Mouse (Mus musculus) bone marrow, adult 2 months (tissue): ENCODE measurements around the gene Cfap61. TPM values are rescaled to one million over a fixed set of nuclear protein-coding genes. Genes with fewer than 3 reads are reported as not detected.

Experiments
- H3K27ac ChIP-seq: fragments of 200-500 bp; 2 replicates; pipeline ENCODE4 v1.5.1; 2012; ENCODE audit warnings: low read depth, mild to moderate bottlenecking, control low read depth, inconsistent platforms, low read length; ENCODE audit not compliant: control insufficient read depth, poor library complexity, insufficient read depth
- H3K4me1 ChIP-seq: fragments of 200-500 bp; 2 replicates; pipeline ENCODE4 v1.6.1; 2011; ENCODE audit warnings: low read length; ENCODE audit not compliant: control insufficient read depth, insufficient read depth
- H3K4me3 ChIP-seq: fragments of 200-500 bp; replicated peaks from 2 replicates; pipeline ENCODE3; 2011; ENCODE audit warnings: mild to moderate bottlenecking, low read depth, low read length, control low read depth; ENCODE audit not compliant: control insufficient read depth
- CTCF ChIP-seq: fragments of 200-500 bp; IDR thresholded peaks from 2 replicates; pipeline ENCODE4 v1.5.1; 2011; ENCODE audit warnings: low read length, control low read depth; ENCODE audit not compliant: control insufficient read depth, insufficient read depth
- POLR2A ChIP-seq: fragments of 200-500 bp; IDR thresholded peaks from 2 replicates; pipeline ENCODE4 v1.6.1; 2011; ENCODE audit warnings: low read depth, mild to moderate bottlenecking, control low read depth, low read length, borderline replicate concordance; ENCODE audit not compliant: control insufficient read depth
- WGBS: fragments of 180-500 bp; shearing (Covaris S2); methylation state at CpG from one replicate; pipeline ENCODE4 v1.1.7; 2018; 5-methylcytosine and 5-hydroxymethylcytosine counted together
- polyA plus RNA-seq: library from polyadenylated mRNA; stranded (reverse); fragments of >200 nt; gene quantifications from 2 replicates; pipeline ENCODE4 v1.2.4, GENCODE M21; 2011; ENCODE audit warnings: low replicate concordance; ENCODE audit not compliant: missing spikeins, insufficient read depth, insufficient read length

Gene Cfap61
- polyA plus RNA-seq, 1 experiment = not detected

DNA sequence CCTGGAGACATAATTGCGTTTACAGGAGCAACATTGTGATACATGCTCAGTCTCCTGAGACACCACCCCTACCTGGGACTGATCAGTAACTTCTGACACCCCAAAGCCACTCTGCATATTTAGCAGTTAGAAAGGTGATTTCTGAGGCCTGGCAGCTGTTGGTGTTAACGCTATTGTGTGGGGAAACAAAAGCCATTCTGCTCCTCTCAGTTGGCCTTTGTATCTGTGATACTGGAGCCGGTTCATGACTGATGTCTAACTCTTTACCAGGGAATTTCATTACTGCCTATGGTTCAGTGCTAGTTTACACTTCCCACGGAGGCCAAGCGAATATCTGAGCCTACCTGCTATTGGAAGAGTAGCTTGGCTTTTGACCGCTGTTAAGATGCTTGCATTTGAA is 138.7 kb downstream of the Cfap61 start:
- WGBS = 85% methylated on average over 6 of the region's 6 CpGs
- no peak for TF ChIP-seq CTCF
- no peak for TF ChIP-seq POLR2A
- Histone ChIP-seq H3K4me1 (no peaks in the 10 kb centered on the region), H3K4me3 (no peak overlapping the region), H3K27ac (no peak overlapping the region)

DNA sequence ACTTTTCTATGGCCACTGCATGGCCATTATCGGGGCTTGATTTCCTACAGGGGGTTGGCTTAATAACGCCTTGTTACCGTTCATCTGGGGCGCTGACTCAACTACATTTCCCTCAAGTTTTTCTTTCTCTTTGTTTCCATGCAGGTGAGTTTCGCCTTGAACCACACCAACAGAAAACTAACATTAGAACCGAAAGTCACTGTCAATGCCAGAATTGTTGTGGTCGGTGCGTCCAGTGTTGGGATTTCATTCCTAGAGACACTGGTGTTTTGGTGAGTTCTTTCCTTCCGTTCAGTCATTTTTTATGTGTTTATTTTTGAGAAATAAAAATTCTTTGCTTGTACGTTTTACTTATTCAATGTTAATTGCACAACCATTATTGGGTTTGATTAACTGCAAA is 142.5 kb downstream of the Cfap61 start:
- TF ChIP-seq CTCF = no peak
- no peak for TF ChIP-seq POLR2A
- no peaks in the 10 kb centered on the region for H3K4me1 ChIP-seq
- H3K27ac ChIP-seq = no peak overlapping the region
- WGBS = 83% methylated on average over 10 of the region's 10 CpGs
- H3K4me3 ChIP-seq = no peak overlapping the region

DNA sequence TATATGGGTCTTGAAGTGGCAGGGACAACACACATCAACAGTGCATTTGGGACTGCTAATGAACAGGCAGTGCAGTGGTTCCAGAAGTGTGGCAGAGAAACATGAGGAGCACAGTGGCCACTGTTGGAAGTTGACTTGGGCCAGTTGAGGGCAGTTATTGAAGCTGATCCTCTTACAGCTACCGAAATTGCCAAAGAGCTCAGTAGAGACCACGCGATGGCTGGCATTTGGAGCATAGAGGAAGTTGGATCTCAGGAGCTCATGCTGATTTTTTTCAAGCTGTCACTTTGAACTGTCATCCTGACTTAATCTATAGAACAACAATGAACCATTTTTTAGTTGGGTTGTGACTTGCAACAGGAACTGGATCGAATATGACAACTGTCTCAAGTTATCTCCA is 145.7 kb downstream of the Cfap61 start:
- Histone ChIP-seq H3K27ac (no peak overlapping the region), H3K4me1 (no peaks in the 10 kb centered on the region), H3K4me3 (no peak overlapping the region)
- TF ChIP-seq POLR2A (no peak), CTCF (no peak)
- WGBS = 60% methylated on average over 4 of the region's 4 CpGs

DNA sequence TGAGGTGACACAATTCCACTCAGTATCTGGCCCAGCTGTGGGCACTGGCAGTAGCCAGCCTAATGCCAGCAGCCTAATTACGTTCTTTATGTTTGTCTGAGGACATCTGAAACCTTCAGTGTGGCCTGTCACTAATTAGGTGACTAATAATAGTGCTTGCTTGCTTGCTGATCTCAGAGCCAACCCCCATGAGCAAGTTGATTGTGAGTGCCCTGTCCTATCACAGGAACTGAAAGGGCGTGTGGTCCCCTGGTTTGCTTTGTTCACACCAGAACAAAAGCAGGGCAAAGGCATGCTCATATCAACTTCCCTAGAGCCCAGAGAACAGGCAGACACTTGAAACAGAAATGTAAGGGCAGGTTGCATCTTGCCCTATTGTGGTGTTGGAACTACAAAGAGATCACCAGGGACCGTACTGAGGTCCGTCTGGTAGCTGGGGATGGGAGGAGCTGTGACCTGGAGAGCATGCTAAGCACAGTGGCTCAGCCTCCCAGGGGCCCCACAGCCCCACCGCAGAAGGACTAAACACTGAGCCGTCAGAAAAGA is 148.8 kb downstream of the Cfap61 start:
- TF ChIP-seq POLR2A (no peak), CTCF (no peak)
- H3K4me1 ChIP-seq = no peaks in the 10 kb centered on the region
- H3K27ac ChIP-seq = no peak overlapping the region
- 82% methylated on average over 6 of the region's 6 CpGs for WGBS
- no peak overlapping the region for H3K4me3 ChIP-seq

DNA sequence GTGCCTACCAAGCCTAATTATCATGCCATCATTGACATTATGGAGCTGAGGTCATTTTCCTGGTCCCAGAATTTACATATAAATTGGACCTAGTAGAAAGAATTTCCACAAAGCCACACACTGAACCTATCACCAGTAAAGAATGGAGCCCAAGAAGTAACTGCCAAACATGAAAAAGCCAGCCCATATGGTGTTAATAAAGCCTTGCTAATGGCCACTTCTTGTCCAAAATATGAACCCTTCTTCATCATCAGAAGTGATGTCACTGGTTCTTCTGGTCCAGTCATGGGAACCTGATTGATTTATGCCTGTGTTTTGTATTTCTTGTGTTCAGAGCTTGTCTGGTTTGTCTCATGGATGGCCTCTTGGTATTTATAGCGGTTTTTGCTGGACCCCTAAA is 152.8 kb downstream of the Cfap61 start:
- TF ChIP-seq CTCF (no peak), POLR2A (no peak)
- 69% methylated on average over 1 of the region's 1 CpGs for WGBS
- H3K4me3 ChIP-seq = no peak overlapping the region

DNA sequence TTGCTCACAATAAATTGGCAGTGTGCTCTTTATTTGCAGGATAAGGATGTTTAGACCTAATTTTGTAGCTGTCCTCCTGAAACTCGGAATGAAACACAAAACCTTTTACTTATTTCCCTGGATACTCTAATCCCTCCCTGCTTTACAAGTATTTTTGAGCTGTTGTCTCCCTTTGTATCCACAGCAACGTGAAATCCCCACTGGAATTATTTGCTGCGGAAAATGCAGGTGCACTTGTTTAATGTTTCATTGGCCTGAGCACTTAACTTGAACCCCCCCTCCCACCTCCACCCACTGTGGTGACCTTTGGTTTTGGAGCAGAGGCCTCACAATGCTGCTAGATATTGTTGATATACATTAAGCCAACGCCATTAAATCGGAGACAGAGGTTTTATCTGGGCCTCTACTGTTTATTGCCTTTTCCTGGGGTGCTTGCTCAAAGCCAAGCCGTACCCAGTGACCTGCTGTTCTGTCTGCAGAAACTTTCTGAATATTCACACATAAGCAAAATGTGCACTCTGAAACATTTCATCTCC is 154.6 kb downstream of the Cfap61 start:
- Histone ChIP-seq H3K4me1 (no peaks in the 10 kb centered on the region), H3K27ac (no peak overlapping the region), H3K4me3 (no peak overlapping the region)
- WGBS = 79% methylated on average over 6 of the region's 6 CpGs
- TF ChIP-seq CTCF (no peak), POLR2A (no peak)

More for the DNA sequence above, 152.8 kb downstream of the Cfap61 start:
- Histone ChIP-seq H3K27ac (no peak overlapping the region), H3K4me1 (no peaks in the 10 kb centered on the region)

DNA sequence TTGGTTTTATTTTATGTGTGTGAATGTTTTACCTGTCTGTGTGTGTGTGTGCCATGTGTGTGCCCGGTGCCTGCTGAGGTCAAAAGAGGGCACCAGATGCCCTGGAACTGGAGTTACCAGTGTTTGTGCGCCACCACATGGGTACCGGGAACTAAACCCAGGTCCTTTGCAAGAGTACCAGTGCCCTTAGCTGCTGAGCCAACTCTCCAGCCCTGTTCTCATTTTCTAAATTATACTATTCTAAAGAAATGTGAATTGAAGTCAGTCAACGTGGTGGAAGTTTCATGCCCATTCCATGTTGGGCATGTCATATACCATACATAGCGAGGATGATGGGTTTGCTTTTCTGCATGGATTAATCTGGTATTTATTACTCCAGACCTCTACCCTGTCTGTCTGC is 162.9 kb downstream of the Cfap61 start:
- Histone ChIP-seq H3K4me3 (no peak overlapping the region), H3K27ac (no peak overlapping the region), H3K4me1 (no peaks in the 10 kb centered on the region; the same call in 1 of the 2 replicates)
- TF ChIP-seq CTCF (no peak), POLR2A (no peak)
- 88% methylated on average over 5 of the region's 5 CpGs for WGBS

DNA sequence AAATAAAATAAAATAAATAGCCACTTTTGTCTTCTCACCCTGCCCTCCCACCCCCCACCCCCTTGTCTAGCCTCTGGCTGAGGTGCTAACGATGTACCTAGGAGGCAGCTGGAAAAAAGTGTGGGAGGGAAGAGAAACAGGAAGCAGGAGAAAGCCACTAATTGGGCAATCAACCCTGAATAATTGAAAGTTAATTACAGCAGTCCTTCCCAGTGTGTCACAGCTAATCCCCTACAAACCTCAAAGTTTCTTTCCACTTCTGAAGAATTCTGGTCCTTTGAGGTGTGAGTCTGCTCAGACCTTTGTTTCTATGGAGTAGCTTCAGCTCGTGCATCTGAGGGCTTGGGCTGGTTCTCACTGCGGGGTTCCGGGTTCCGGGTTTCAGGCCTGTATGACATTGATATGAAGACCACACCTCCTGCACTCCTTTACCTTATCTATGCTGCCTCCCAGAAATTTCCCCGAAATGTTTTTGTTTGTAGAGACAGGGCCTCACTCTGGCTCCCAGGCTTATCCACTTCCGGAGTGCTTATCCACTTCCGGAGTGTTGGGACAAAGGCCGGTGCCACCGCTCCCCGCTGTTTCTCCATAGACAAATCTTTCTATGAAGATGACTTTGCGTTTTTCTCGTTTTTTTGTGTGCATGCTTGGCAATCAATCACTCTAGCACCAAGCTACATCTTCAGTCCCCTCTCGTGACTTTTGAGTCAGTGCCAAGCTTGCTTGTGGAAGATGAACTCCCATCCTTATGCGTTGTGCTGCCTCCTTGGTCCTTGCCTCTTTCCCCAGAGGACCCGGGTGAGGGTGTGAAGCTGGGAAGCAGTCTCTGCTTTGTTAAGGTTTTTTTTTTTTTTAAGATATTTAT is 164.5 kb downstream of the Cfap61 start:
- no peak overlapping the region for H3K27ac ChIP-seq

More for the DNA sequence above, 164.5 kb downstream of the Cfap61 start:
- no peak overlapping the region for H3K4me3 ChIP-seq
- H3K4me1 ChIP-seq = no peaks in the 10 kb centered on the region; the same call in 1 of the 2 replicates
- 46% methylated on average over 16 of the region's 16 CpGs for WGBS
- TF ChIP-seq CTCF (no peak), POLR2A (no peak)
